Mouse (Mus musculus): ENCODE data around the gene Sdhaf2.
"Not testable (repeated sequence)": the region's sequence is repeated elsewhere in the genome, so short reads cannot be mapped to it uniquely, and the experiment has no call there.

Sdhaf2 gene

GRCm38 (mm10) chr19:10525910-10526309 is at the start of gene Sdhaf2:
TSS of gene Sdhaf2 (minus strand) at chr19:10526142.
- no peak for DNase-seq

- no peak for DNase-seq
These were observed 43.7 kb upstream of the Sdhaf2 start for GRCm38 (mm10) chr19:10569627-10570026.

- DNase-seq, result no peak
These were observed 39.3 kb upstream of the Sdhaf2 start for GRCm38 (mm10) chr19:10565217-10565616.

GRCm38 (mm10) chr19:10564278-10564677 is 38.3 kb upstream of the Sdhaf2 start:
- no peak for DNase-seq

- no peak for DNase-seq
These were observed 36.4 kb upstream of the Sdhaf2 start for GRCm38 (mm10) chr19:10562351-10562750.

- no peak for DNase-seq
These were observed 35.8 kb upstream of the Sdhaf2 start for GRCm38 (mm10) chr19:10561558-10562314.

- no peak for DNase-seq
These were observed 34.2 kb upstream of the Sdhaf2 start for GRCm38 (mm10) chr19:10560108-10560507.

GRCm38 (mm10) chr19:10557837-10558375 is 32.0 kb upstream of the Sdhaf2 start:
- not testable (repeated sequence) for DNase-seq

GRCm38 (mm10) chr19:10557430-10557829 is 31.5 kb upstream of the Sdhaf2 start:
- no peak for DNase-seq

GRCm38 (mm10) chr19:10557001-10557400 is 31.1 kb upstream of the Sdhaf2 start:
- DNase-seq, result no peak

- peak; percentile 88 to 90 for DNase-seq
These were observed 29.9 kb upstream of the Sdhaf2 start, which contains the start of gene Tmem216 for GRCm38 (mm10) chr19:10555624-10556510. TSS of gene Tmem216 (minus strand) at chr19:10556238.

GRCm38 (mm10) chr19:10539454-10539853 is 13.5 kb upstream of the Sdhaf2 start:
- DNase-seq, result no peak

GRCm38 (mm10) chr19:10530082-10530481 is 4.1 kb upstream of the Sdhaf2 start:
- DNase-seq, result no peak

- DNase-seq, result peak; percentile 86 to 91
These were observed 638 bp downstream of the Sdhaf2 start, which contains the start of gene Cpsf7 for GRCm38 (mm10) chr19:10525106-10525901. TSS of gene Cpsf7 (plus strand) at chr19:10525266.

- no peak for DNase-seq
These were observed 1.2 kb downstream of the Sdhaf2 start for GRCm38 (mm10) chr19:10524784-10525105.

GRCm38 (mm10) chr19:10523483-10524080 is 2.4 kb downstream of the Sdhaf2 start:
- DNase-seq, result no peak

GRCm38 (mm10) chr19:10521926-10522325 is 4.0 kb downstream of the Sdhaf2 start:
- no peak for DNase-seq

GRCm38 (mm10) chr19:10520355-10520754 is 5.6 kb downstream of the Sdhaf2 start:
- DNase-seq, result no peak

GRCm38 (mm10) chr19:10510759-10511330 is 15.1 kb downstream of the Sdhaf2 start:
- no peak for DNase-seq

GRCm38 (mm10) chr19:10502571-10502970 is 23.4 kb downstream of the Sdhaf2 start:
- peak; percentile 23 to 33 for DNase-seq

GRCm38 (mm10) chr19:10500581-10500980 is 25.4 kb downstream of the Sdhaf2 start:
- DNase-seq, result no peak
